Mouse (Mus musculus): ENCODE measurements around the gene Cd6.
A peak's percentile ranks its signal among the peaks of the same experiment; 100 is the strongest.

The Cd6 gene

GRCm38 (mm10) chr19:10801906-10802305 is 28.0 kb downstream of the Cd6 start:
- no peak for DNase-seq (ENCODE audit: low spot score)

- DNase-seq (ENCODE audit: low spot score): peak; percentile 29
Measured at GRCm38 (mm10) chr19:10801070-10801469, 28.8 kb downstream of the Cd6 start.

- no peak for DNase-seq (ENCODE audit: low spot score)
Measured at GRCm38 (mm10) chr19:10799155-10799554, 30.7 kb downstream of the Cd6 start.

- DNase-seq (ENCODE audit: low spot score): no peak
Measured at GRCm38 (mm10) chr19:10798576-10798975, 31.3 kb downstream of the Cd6 start.

GRCm38 (mm10) chr19:10794916-10795315 is 34.9 kb downstream of the Cd6 start:
- peak; percentile 25 for DNase-seq (ENCODE audit: low spot score)

GRCm38 (mm10) chr19:10793044-10793443 is 36.8 kb downstream of the Cd6 start:
- peak; percentile 42 for DNase-seq (ENCODE audit: low spot score)

GRCm38 (mm10) chr19:10790323-10790722 is 39.5 kb downstream of the Cd6 start:
- no peak for DNase-seq (ENCODE audit: low spot score)

- DNase-seq (ENCODE audit: low spot score): no peak
Measured at GRCm38 (mm10) chr19:10788242-10788641, 41.6 kb downstream of the Cd6 start.

- DNase-seq (ENCODE audit: low spot score): no peak
Measured at GRCm38 (mm10) chr19:10787406-10787805, 42.5 kb downstream of the Cd6 start.

- DNase-seq (ENCODE audit: low spot score): no peak
Measured at GRCm38 (mm10) chr19:10786753-10787152, 43.1 kb downstream of the Cd6 start.

GRCm38 (mm10) chr19:10784796-10785459 is 44.9 kb downstream of the Cd6 start:
- no peak for DNase-seq (ENCODE audit: low spot score)

- DNase-seq (ENCODE audit: low spot score): no peak
Measured at GRCm38 (mm10) chr19:10784061-10784460, 45.8 kb downstream of the Cd6 start.

GRCm38 (mm10) chr19:10783168-10783567 is 46.7 kb downstream of the Cd6 start:
- no peak for DNase-seq (ENCODE audit: low spot score)

- DNase-seq (ENCODE audit: low spot score): no peak
Measured at GRCm38 (mm10) chr19:10781641-10782040, 48.2 kb downstream of the Cd6 start.

GRCm38 (mm10) chr19:10776906-10777305 is 53.0 kb downstream of the Cd6 start:
- DNase-seq (ENCODE audit: low spot score): no peak

- DNase-seq (ENCODE audit: low spot score): no peak
Measured at GRCm38 (mm10) chr19:10774141-10774540, 55.7 kb downstream of the Cd6 start.

- no peak for DNase-seq (ENCODE audit: low spot score)
Measured at GRCm38 (mm10) chr19:10773384-10773783, 56.5 kb downstream of the Cd6 start.

- DNase-seq (ENCODE audit: low spot score): no peak
Measured at GRCm38 (mm10) chr19:10772866-10773265, 57.0 kb downstream of the Cd6 start.

- no peak for DNase-seq (ENCODE audit: low spot score)
Measured at GRCm38 (mm10) chr19:10771995-10772394, 57.9 kb downstream of the Cd6 start.

- no peak for DNase-seq (ENCODE audit: low spot score)
Measured at GRCm38 (mm10) chr19:10769429-10770195, 60.2 kb downstream of the Cd6 start.

- no peak for DNase-seq (ENCODE audit: low spot score)
Measured at GRCm38 (mm10) chr19:10768694-10769428, 61.0 kb downstream of the Cd6 start.

- no peak for DNase-seq (ENCODE audit: low spot score)
Measured at GRCm38 (mm10) chr19:10767631-10768030, 62.2 kb downstream of the Cd6 start.
